Mouse (Mus musculus) midbrain, embryonic 10.5 days (tissue): ENCODE measurements around the gene Supt4a. TPM values are rescaled to one million over a fixed set of nuclear protein-coding genes. Genes with fewer than 3 reads are reported as not detected.

Experiments used
- DNase-seq: peaks from one replicate; pipeline ENCODE4 v3.0.0-alpha.2; 2017; ENCODE audit warnings: low spot score
- H3K27ac ChIP-seq: fragments of 300-500 bp; sonication (generic); replicated peaks from 2 replicates; pipeline ENCODE4 v1.5.1; 2016; ENCODE audit warnings: mild to moderate bottlenecking
- H3K27me3 ChIP-seq: fragments of 300-500 bp; sonication (generic); 2 replicates; pipeline ENCODE4 v1.6.1; 2016; ENCODE audit warnings: low read depth, mild to moderate bottlenecking; ENCODE audit not compliant: poor library complexity, severe bottlenecking
- H3K36me3 ChIP-seq: fragments of 300-500 bp; sonication (generic); 2 replicates; pipeline ENCODE4 v1.6.1; 2016; ENCODE audit warnings: mild to moderate bottlenecking, moderate library complexity
- H3K4me1 ChIP-seq: fragments of 300-500 bp; sonication (generic); 2 replicates; pipeline ENCODE4 v1.6.1; 2016
- H3K4me3 ChIP-seq: fragments of 300-500 bp; sonication (generic); 2 replicates; pipeline ENCODE4 v1.5.1; 2016; ENCODE audit warnings: mild to moderate bottlenecking, moderate library complexity
- H3K9me3 ChIP-seq: fragments of 300-500 bp; sonication (generic); replicated peaks from 2 replicates; pipeline ENCODE4 v1.6.1; 2016; ENCODE audit warnings: mild to moderate bottlenecking
- WGBS: fragments of 180-500 bp; shearing (Covaris S2); methylation state at CpG from one replicate; pipeline ENCODE4 v1.1.7; 2016; 5-methylcytosine and 5-hydroxymethylcytosine counted together
- polyA plus RNA-seq: library from polyadenylated mRNA; unstranded; fragments of >200 nt; fragmentation: Nextera tagmentation; extraction: Ambion mirVana; gene quantifications from 2 replicates; pipeline ENCODE4 v1.2.1, GENCODE M21; 2016

Supt4a gene
- polyA plus RNA-seq, 1 experiment from 2014 or later, result 171 TPM

DNA sequence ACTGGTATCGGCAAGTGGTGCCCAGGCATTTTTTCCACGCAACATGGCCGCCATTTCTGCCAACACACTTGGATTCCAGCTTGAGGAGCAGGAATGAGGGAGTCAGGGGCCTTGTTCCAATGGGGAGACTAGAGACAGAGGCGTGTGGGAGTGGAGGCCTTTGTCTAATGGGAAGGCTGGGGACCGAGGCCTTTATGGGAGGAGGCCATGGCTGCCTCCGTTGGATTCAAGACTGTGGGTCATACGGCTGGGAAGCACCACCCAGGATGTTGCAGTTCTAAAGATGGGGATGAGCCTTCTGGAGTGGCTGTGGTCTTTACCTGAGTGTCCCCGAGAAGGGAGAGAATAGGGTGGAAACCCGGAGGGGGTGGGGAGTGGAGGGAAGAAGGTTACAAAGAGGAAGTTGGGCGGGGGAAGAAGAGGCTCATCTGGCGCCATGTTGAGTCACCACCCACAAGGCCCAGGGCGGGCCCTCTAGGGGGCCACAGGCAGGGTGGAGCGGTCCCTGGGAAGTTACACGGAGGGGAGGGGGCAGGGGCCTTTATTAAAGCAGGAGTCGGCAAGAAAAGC lies 19.0 kb downstream of the Supt4a start:
- no peak overlapping the region; the same call in 1 of the 2 replicates for H3K27ac ChIP-seq
- 86% methylated on average over 15 of the region's 15 CpGs for WGBS
- no peak for DNase-seq
- no peaks in the 10 kb centered on the region for H3K36me3 ChIP-seq
- H3K27me3 ChIP-seq, result peaks cover 24% of the 10 kb centered on the region
- H3K4me1 ChIP-seq, result peaks cover 18% of the 10 kb centered on the region
- H3K4me3 ChIP-seq, result peak overlapping the region; percentile 20
- H3K9me3 ChIP-seq, result no peaks in the 10 kb centered on the region

GRCm38 (mm10) chr11:87757001-87757954 lies 19.9 kb downstream of the Supt4a start:
- Histone ChIP-seq H3K27me3 (peaks cover 34% of the 10 kb centered on the region), H3K9me3 (no peaks in the 10 kb centered on the region), H3K4me1 (peaks cover 20% of the 10 kb centered on the region), H3K36me3 (no peaks in the 10 kb centered on the region), H3K4me3 (peak overlapping the region; percentile 20), H3K27ac (no peak overlapping the region; the same call in 1 of the 2 replicates)
- no peak for DNase-seq
- 89% methylated on average over 25 of the region's 25 CpGs for WGBS

- DNase-seq, result no peak
- peaks cover 28% of the 10 kb centered on the region for H3K4me1 ChIP-seq
- no peaks in the 10 kb centered on the region for H3K36me3 ChIP-seq
- H3K27me3 ChIP-seq, result peaks cover 44% of the 10 kb centered on the region
- no peak overlapping the region for H3K4me3 ChIP-seq
- no peaks in the 10 kb centered on the region for H3K9me3 ChIP-seq
- no peak overlapping the region for H3K27ac ChIP-seq
- WGBS, result 82% methylated on average over 7 of the region's 7 CpGs
These were observed 21.0 kb downstream of the Supt4a start for GRCm38 (mm10) chr11:87758161-87758911.

DNA sequence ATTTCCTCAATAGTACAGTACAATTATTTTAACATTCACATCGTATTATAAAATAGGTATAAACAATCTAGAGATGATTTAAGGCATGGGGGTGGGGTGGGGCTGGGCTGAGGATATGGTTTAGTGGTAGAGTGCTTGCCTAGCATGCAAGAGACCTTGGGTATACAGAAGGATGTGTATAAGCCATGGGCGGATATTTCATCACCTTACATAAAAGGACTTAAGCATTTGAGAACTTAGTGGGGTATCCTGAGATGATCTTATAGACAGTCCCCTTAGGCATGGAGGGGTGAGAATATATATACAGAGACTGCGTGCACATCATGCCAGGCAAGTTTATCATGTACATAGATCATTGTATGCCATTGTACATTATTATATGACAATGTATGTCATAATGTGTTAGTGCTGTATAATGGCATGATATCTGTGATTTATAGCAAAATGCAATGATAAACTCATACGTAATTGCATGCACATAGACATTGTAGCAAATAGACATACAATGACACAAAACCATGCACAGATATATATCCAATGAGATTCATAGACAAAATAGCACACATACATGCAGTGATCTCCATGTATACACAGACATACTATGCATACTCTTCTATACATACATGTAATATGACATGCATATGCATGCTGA lies 21.7 kb downstream of the Supt4a start:
- Histone ChIP-seq H3K27ac (no peak overlapping the region), H3K36me3 (no peaks in the 10 kb centered on the region), H3K9me3 (no peaks in the 10 kb centered on the region), H3K4me3 (no peak overlapping the region), H3K4me1 (peaks cover 36% of the 10 kb centered on the region), H3K27me3 (peaks cover 52% of the 10 kb centered on the region)
- 75% methylated on average over 4 of the region's 4 CpGs for WGBS
- no peak for DNase-seq

- Histone ChIP-seq H3K4me3 (0 out of 2 replicates have a peak overlapping the region, but pooled peaks have one; percentile 78), H3K4me1 (peaks cover 41% of the 10 kb centered on the region), H3K36me3 (no peaks in the 10 kb centered on the region), H3K27me3 (peaks cover 57% of the 10 kb centered on the region), H3K27ac (no peak overlapping the region), H3K9me3 (no peaks in the 10 kb centered on the region)
- WGBS, result 5% methylated on average over 3 of the region's 3 CpGs
- no peak for DNase-seq
These were observed 22.3 kb downstream of the Supt4a start for GRCm38 (mm10) chr11:87759609-87760005.

GRCm38 (mm10) chr11:87760301-87761081 lies 23.1 kb downstream of the Supt4a start, which contains the start of gene Tspoap1:
TSS of gene Tspoap1 (plus strand) at chr11:87760541.
- H3K9me3 ChIP-seq, result no peaks in the 10 kb centered on the region
- 6% methylated on average over 23 of the region's 23 CpGs for WGBS
- H3K4me1 ChIP-seq, result peaks cover 48% of the 10 kb centered on the region
- peak within 1 kb of the TSS; percentile 78 for H3K4me3 ChIP-seq
- peak; percentile 70 for DNase-seq
- peaks cover 66% of the 10 kb centered on the region for H3K27me3 ChIP-seq
- H3K36me3 ChIP-seq, result no peaks in the 10 kb centered on the region
- H3K27ac ChIP-seq, result peak within 1 kb of the TSS; percentile 68

- H3K27ac ChIP-seq, result no peak overlapping the region
- 69% methylated on average over 11 of the region's 11 CpGs for WGBS
- no peaks in the 10 kb centered on the region for H3K36me3 ChIP-seq
- peak overlapping the region; percentile 78; the same call in 1 of the 2 replicates for H3K4me3 ChIP-seq
- no peak for DNase-seq
- no peaks in the 10 kb centered on the region for H3K9me3 ChIP-seq
- H3K27me3 ChIP-seq, result peaks cover 73% of the 10 kb centered on the region
- H3K4me1 ChIP-seq, result peaks cover 48% of the 10 kb centered on the region
These were observed 23.9 kb downstream of the Supt4a start for GRCm38 (mm10) chr11:87761181-87761721.

- H3K4me1 ChIP-seq, result peaks cover 48% of the 10 kb centered on the region
- no peaks in the 10 kb centered on the region for H3K36me3 ChIP-seq
- H3K9me3 ChIP-seq, result no peaks in the 10 kb centered on the region
- peak overlapping the region; percentile 78; the same call in 1 of the 2 replicates for H3K4me3 ChIP-seq
- H3K27ac ChIP-seq, result no peak overlapping the region; the same call in 1 of the 2 replicates
- peaks cover 81% of the 10 kb centered on the region for H3K27me3 ChIP-seq
- 83% methylated on average over 14 of the region's 14 CpGs for WGBS
- DNase-seq, result no peak
These were observed 24.7 kb downstream of the Supt4a start for GRCm38 (mm10) chr11:87761806-87762701.

DNA sequence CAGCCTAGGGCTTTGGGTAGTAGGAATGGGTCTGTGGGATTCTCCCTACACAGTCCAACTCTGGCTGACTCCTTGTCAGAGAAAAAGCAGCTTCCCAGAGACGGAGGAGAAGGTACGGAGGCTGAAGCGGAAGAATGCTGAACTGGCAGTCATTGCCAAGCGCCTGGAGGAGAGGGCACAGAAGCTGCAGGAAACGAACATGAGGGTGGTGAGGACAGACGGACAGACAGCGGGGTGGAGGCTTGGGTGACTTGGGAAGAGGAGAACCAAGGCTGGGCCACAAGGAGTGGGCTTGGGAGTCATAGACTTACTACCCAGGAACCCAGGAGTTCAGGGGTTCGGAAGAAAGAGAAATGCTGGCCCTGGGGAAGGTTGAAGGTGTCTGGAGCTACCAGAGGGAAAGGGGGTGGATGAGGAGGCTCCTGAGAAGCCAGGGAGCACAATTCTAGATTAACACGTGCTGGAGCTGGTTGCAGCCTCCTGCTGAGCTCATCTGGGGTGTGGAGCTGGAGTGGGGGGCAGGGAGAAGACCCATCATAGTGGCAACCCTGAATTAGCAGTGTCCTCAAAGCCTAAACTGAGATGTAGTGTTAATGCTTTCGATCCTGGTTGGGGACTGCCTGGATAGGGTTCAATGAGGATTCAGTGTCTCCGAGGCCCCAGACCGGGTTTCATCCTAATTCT lies 25.5 kb downstream of the Supt4a start:
- WGBS, result 44% methylated on average over 12 of the region's 12 CpGs
- Histone ChIP-seq H3K27me3 (peaks cover 89% of the 10 kb centered on the region), H3K36me3 (no peaks in the 10 kb centered on the region), H3K4me1 (peaks cover 48% of the 10 kb centered on the region), H3K27ac (peak overlapping the region; percentile 50), H3K9me3 (no peaks in the 10 kb centered on the region), H3K4me3 (peak overlapping the region; percentile 78)
- DNase-seq, result no peak

- Histone ChIP-seq H3K27me3 (peaks cover 96% of the 10 kb centered on the region), H3K4me3 (peak overlapping the region; percentile 78), H3K27ac (peak overlapping the region; percentile 89), H3K4me1 (peaks cover 48% of the 10 kb centered on the region), H3K36me3 (no peaks in the 10 kb centered on the region), H3K9me3 (no peaks in the 10 kb centered on the region)
- peak; percentile 67 for DNase-seq
- WGBS, result 1% methylated on average over 17 of the region's 17 CpGs
These were observed 26.2 kb downstream of the Supt4a start for GRCm38 (mm10) chr11:87763511-87763987.
